Mouse (Mus musculus) bone marrow, adult 2 months (tissue): ENCODE measurements around the gene Coq6.

ENCODE experiments used
- CTCF ChIP-seq: fragments of 200-500 bp; IDR thresholded peaks from 2 replicates; pipeline ENCODE4 v1.5.1; 2011; ENCODE audit warnings: low read length, control low read depth; ENCODE audit not compliant: control insufficient read depth, insufficient read depth
- POLR2A ChIP-seq: fragments of 200-500 bp; IDR thresholded peaks from 2 replicates; pipeline ENCODE4 v1.6.1; 2011; ENCODE audit warnings: low read depth, mild to moderate bottlenecking, control low read depth, low read length, borderline replicate concordance; ENCODE audit not compliant: control insufficient read depth

- no peak for TF ChIP-seq CTCF
- no peak for TF ChIP-seq POLR2A
These were observed 28.9 kb downstream of the Coq6 start for GRCm38 (mm10) chr12:84390336-84390735.
